Mouse (Mus musculus): ENCODE results near the gene Ip6k2.

DNA sequence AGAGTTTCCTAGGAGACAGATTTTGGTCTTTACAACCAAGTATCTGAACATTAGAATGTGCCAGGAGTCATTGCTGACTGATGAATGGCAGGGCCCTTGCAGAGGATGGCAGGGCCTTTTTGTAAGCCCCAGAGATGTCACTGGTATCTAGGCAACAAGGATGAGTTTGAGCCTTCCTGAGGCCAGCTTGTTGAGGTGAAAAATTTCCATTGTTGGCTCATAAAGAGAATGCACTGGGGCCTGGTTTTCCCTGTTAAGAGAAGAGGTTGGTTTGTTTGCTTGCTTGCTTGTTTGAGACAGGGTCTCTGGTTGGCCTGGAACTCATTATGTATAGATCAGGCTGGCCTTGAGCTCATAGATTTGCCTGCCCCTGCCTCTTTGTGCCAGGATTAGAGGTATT lies 1.8 kb downstream of the Ip6k2 start:
- no peak for TF ChIP-seq MAX (IDR thresholded peaks at IDR 0.05; ENCODE audit: low read length)
- no peak for TF ChIP-seq POLR2A (IDR thresholded peaks at IDR 0.05; ENCODE audit: low read depth, low read length)
- TF ChIP-seq ELF1 (IDR thresholded peaks at IDR 0.05; ENCODE audit: low read depth, low read length), result no peak
- 0 out of 2 replicates have a peak, but pooled peaks have one; percentile 16 for TF ChIP-seq TCF12 (IDR thresholded peaks at IDR 0.05; ENCODE audit: low read depth, low read length)
